Mouse (Mus musculus): ENCODE measurements around the gene Pafah1b3.

Pafah1b3 gene

GRCm38 (mm10) chr7:25305481-25305880 is 7.7 kb upstream of the Pafah1b3 start:
- DNase-seq: no peak

- no peak for DNase-seq
These were observed 5.9 kb upstream of the Pafah1b3 start for GRCm38 (mm10) chr7:25303685-25304006.

- no peak for DNase-seq
These were observed 5.4 kb upstream of the Pafah1b3 start for GRCm38 (mm10) chr7:25303003-25303684.

GRCm38 (mm10) chr7:25301063-25301462 is 3.3 kb upstream of the Pafah1b3 start, which contains the start of gene Prr19:
TSS of gene Prr19 (plus strand) at chr7:25301411.
- DNase-seq: no peak

GRCm38 (mm10) chr7:25296945-25297453 is 787 bp downstream of the Pafah1b3 start:
- no peak for DNase-seq

- DNase-seq: no peak
These were observed 2.6 kb downstream of the Pafah1b3 start for GRCm38 (mm10) chr7:25294960-25295722.

GRCm38 (mm10) chr7:25294495-25294894 is 3.3 kb downstream of the Pafah1b3 start:
- DNase-seq: no peak

GRCm38 (mm10) chr7:25293191-25293739 is 4.5 kb downstream of the Pafah1b3 start:
- DNase-seq: no peak

GRCm38 (mm10) chr7:25292107-25292506 is 5.7 kb downstream of the Pafah1b3 start:
- no peak for DNase-seq

GRCm38 (mm10) chr7:25290911-25291310 is 6.9 kb downstream of the Pafah1b3 start:
- DNase-seq: peak; percentile 76

- DNase-seq: no peak
These were observed 7.3 kb downstream of the Pafah1b3 start for GRCm38 (mm10) chr7:25290463-25290862.

GRCm38 (mm10) chr7:25289925-25290324 is 7.9 kb downstream of the Pafah1b3 start:
- DNase-seq: no peak

- DNase-seq: no peak
These were observed 9.1 kb downstream of the Pafah1b3 start for GRCm38 (mm10) chr7:25288721-25289120.

- DNase-seq: no peak
These were observed 9.8 kb downstream of the Pafah1b3 start for GRCm38 (mm10) chr7:25288011-25288410.

- no peak for DNase-seq
These were observed 10.8 kb downstream of the Pafah1b3 start for GRCm38 (mm10) chr7:25286989-25287388.

GRCm38 (mm10) chr7:25285511-25286238 is 12.1 kb downstream of the Pafah1b3 start:
- no peak for DNase-seq

- no peak for DNase-seq
These were observed 13.0 kb downstream of the Pafah1b3 start for GRCm38 (mm10) chr7:25284766-25285165.

- DNase-seq: no peak
These were observed 13.6 kb downstream of the Pafah1b3 start for GRCm38 (mm10) chr7:25284171-25284570.

GRCm38 (mm10) chr7:25283637-25284036 is 14.1 kb downstream of the Pafah1b3 start:
- no peak for DNase-seq

GRCm38 (mm10) chr7:25282731-25283211 is 15.0 kb downstream of the Pafah1b3 start:
- DNase-seq: peak; percentile 61

- peak; percentile 97 for DNase-seq
These were observed 15.8 kb downstream of the Pafah1b3 start for GRCm38 (mm10) chr7:25281734-25282601.

GRCm38 (mm10) chr7:25281166-25281733 is 16.5 kb downstream of the Pafah1b3 start:
- DNase-seq: no peak

Measured in kidney, adult 18-20 months (tissue).